Mouse (Mus musculus): ENCODE results near the gene Actb.

DNA sequence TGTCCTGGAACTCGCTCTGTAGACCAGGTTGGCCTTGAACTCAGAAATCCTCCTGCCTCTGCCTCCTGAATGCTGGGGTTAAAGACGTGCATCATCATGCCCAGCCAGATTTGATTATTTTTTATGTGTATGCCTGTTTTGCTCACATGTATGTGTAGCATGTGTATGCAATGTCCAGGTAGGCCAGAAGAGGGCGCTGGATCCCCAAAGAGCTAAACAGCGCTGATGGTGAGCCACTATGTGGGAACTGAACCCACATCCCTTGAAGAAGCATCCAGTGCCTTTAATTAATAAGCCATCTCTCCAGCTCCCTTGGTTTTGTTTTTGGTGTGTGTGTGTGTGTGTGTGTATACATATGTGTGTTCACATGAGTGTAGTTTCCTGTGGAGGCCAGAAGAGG is 50.1 kb downstream of the Actb start:
- TF ChIP-seq POLR2A (IDR thresholded peaks at IDR 0.05; ENCODE audit: borderline replicate concordance, extremely low read depth, insufficient read depth, insufficient read length, poor library complexity, severe bottlenecking) (no peak), CTCF (IDR thresholded peaks at IDR 0.05; ENCODE audit: borderline replicate concordance, extremely low read depth, insufficient read depth, insufficient read length) (peak; percentile 28; the same call in 1 of the 2 replicates)
